Mouse (Mus musculus): ENCODE data around the gene Keap1.

GRCm38 (mm10) chr9:21198960-21199359 is 40.2 kb downstream of the Keap1 start:
- TF ChIP-seq CTCF (IDR thresholded peaks at IDR 0.05; ENCODE audit: control insufficient read depth, insufficient read depth, insufficient read length): no peak
- no peak for TF ChIP-seq MAX (IDR thresholded peaks at IDR 0.05)
- TF ChIP-seq USF1 (IDR thresholded peaks at IDR 0.05; ENCODE audit: low read depth): no peak

Measured in C2C12 (cell line).